Mouse (Mus musculus) heart, embryonic 11.5 days (tissue): ENCODE data around the gene Eif1. TPM values are rescaled to one million over a fixed set of nuclear protein-coding genes. Genes with fewer than 3 reads are reported as not detected.

Source experiments
- ATAC-seq: fragments of 200-750 bp; cut with Nextera tagmentation; replicated peaks from 2 replicates; pipeline ENCODE4 v1.8.0; 2017; ENCODE audit warnings: moderate library complexity; ENCODE audit not compliant: insufficient number of reproducible peaks, low FRiP score, low TSS enrichment
- H3K27ac ChIP-seq: fragments of 300-500 bp; sonication (generic); 2 replicates; pipeline ENCODE4 v1.5.1; 2014; ENCODE audit warnings: mild to moderate bottlenecking, low read depth, low read length
- H3K27me3 ChIP-seq: fragments of 300-500 bp; sonication (generic); 2 replicates; pipeline ENCODE4 v1.6.1; 2014; ENCODE audit warnings: mild to moderate bottlenecking, low read length, mixed read lengths; ENCODE audit not compliant: control insufficient read depth, insufficient read depth
- H3K36me3 ChIP-seq: fragments of 300-500 bp; sonication (generic); 2 replicates; pipeline ENCODE4 v1.6.1; 2014; ENCODE audit warnings: mild to moderate bottlenecking, low read length, moderate library complexity, mixed read lengths; ENCODE audit not compliant: control insufficient read depth, insufficient read depth
- H3K4me1 ChIP-seq: fragments of 300-500 bp; sonication (generic); 2 replicates; pipeline ENCODE4 v1.6.1; 2014; ENCODE audit warnings: low read length; ENCODE audit not compliant: control insufficient read depth, insufficient read depth
- H3K4me2 ChIP-seq: fragments of 300-500 bp; sonication (generic); 2 replicates; pipeline ENCODE4 v1.6.1; 2014; ENCODE audit warnings: mild to moderate bottlenecking, moderate library complexity
- H3K4me3 ChIP-seq: fragments of 300-500 bp; sonication (generic); 2 replicates; pipeline ENCODE4 v1.5.1; 2014; ENCODE audit warnings: low read depth, low read length
- H3K9ac ChIP-seq: fragments of 300-500 bp; sonication (generic); 2 replicates; pipeline ENCODE4 v1.6.1; 2014; ENCODE audit warnings: mild to moderate bottlenecking, low read depth, low read length, moderate library complexity
- H3K9me3 ChIP-seq: fragments of 300-500 bp; sonication (generic); replicated peaks from 2 replicates; pipeline ENCODE4 v1.6.1; 2016; ENCODE audit warnings: low read length; ENCODE audit not compliant: control insufficient read depth
- WGBS: fragments of 180-500 bp; shearing (Covaris S2); extraction: QIAGEN DNeasy Blood & Tissue Kit; methylation state at CpG from one replicate; pipeline ENCODE4 v1.1.7; 2014; ENCODE audit not compliant: insufficient replicate concordance; 5-methylcytosine and 5-hydroxymethylcytosine counted together
- polyA plus RNA-seq: library from polyadenylated mRNA; unstranded; fragments of >200 nt; fragmentation: Nextera tagmentation; extraction: Ambion mirVana; gene quantifications from 2 replicates; pipeline ENCODE4 v1.2.1, GENCODE M21; 2014

The Eif1 gene
- polyA plus RNA-seq, 1 experiment from 2014 or later = 1,756 TPM

DNA sequence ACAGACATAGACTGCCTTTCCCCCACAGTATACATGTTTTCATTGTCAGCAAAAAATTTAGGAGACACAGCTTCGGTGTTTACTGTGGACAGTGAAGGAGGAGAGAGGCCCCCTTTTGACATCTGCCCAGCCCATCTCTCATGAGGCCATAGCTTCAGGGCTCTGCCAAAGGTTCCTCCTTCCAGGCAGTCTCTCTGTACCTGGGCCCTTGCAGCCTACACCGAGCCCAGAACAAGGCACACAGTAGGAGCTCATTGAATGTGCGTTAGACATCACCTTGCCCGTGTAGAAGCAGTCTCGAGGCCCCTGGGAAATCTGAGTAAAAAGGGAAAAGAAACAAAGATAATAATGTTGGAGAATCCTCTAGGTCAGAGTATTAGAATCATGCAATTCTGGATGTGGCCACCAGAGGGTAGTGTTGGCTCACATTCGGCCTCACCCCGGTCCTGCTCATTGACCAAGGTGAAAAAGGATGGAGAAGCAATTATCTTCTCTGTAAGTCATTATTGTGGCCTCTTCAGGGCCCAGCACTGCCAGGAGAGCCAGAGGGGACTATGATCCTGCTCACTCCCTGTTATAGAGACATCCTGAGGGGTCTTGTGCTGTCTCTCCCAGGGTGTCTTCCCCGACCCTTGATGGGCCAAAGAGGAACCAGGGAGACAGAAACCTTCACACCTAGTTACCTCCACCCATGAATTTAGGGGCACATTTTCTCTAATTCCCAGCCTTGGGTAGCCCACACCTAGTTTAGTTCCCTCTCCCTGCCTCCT, 42.7 kb downstream of the Eif1 start:
- H3K4me1 ChIP-seq = no peaks in the 10 kb centered on the region
- H3K4me2 ChIP-seq = no peak overlapping the region
- H3K27ac ChIP-seq = no peak overlapping the region
- H3K9ac ChIP-seq = no peak overlapping the region
- ATAC-seq = peak; percentile 32; the same call in 1 of the 2 replicates
- WGBS = 16% methylated on average over 8 of the region's 8 CpGs
- no peak overlapping the region for H3K4me3 ChIP-seq
- no peaks in the 10 kb centered on the region for H3K9me3 ChIP-seq
- H3K27me3 ChIP-seq = peaks cover 22% of the 10 kb centered on the region
- H3K36me3 ChIP-seq = no peaks in the 10 kb centered on the region

DNA sequence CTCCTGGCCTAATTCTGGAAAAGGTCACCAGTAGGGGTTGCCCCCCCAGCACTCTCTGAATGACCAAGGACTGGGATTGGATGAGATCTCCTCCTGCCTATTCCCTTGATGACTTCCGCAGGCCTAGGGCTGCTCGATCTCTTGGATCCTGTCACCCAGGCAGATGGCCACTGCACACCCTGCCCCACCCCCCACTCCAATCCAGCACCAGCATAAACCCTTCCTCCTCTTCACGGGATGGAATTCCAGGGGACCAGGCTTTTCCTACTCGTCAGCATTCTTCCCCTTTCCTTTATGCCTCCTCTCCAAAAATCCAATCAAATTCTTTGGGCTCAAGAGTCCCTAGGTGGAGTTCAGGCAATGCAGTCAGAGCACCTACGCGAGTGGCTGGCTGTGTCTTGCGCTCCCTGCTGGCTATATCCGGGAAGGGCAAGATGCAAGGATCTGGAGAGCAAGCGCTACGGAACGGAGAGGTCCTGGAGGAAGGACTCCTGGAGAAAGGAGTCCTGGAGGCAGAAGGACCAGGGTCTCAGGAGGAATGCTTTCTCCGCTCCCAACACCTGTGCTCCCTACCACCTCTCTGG, 43.4 kb downstream of the Eif1 start:
- peak; percentile 50; the same call in 1 of the 2 replicates for ATAC-seq
- H3K9ac ChIP-seq = no peak overlapping the region
- WGBS = 17% methylated on average over 12 of the region's 12 CpGs
- no peaks in the 10 kb centered on the region for H3K36me3 ChIP-seq
- H3K4me2 ChIP-seq = no peak overlapping the region
- H3K4me1 ChIP-seq = no peaks in the 10 kb centered on the region
- H3K9me3 ChIP-seq = no peaks in the 10 kb centered on the region
- H3K27me3 ChIP-seq = peaks cover 18% of the 10 kb centered on the region
- no peak overlapping the region for H3K4me3 ChIP-seq
- H3K27ac ChIP-seq = no peak overlapping the region

DNA sequence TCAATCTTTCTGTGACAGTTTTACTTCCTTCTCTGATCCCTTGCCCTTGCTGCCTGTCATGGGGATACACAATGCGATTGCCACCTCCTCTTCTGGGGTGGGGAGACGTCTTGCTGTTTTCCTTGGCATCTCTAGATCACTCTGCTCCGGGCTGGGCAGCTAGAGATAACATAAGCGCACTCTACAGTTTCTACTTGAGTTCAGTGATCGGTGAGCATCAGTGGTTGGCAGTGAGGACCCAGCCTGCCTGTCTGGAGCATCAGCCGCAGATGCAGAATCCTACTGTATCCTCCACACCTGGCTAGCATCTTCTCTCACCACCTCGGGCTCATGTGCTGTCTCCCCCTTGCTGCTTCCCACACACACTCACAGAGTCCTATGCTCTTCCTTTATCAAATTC, 49.5 kb downstream of the Eif1 start:
- H3K9me3 ChIP-seq = no peaks in the 10 kb centered on the region
- H3K4me3 ChIP-seq = no peak overlapping the region
- H3K27me3 ChIP-seq = no peaks in the 10 kb centered on the region; the same call in 1 of the 2 replicates
- peak overlapping the region; percentile 30; the same call in 1 of the 2 replicates for H3K9ac ChIP-seq
- 60% methylated on average over 7 of the region's 7 CpGs for WGBS
- ATAC-seq = no peak
- H3K36me3 ChIP-seq = peaks cover 16% of the 10 kb centered on the region
- no peak overlapping the region for H3K4me2 ChIP-seq
- no peak overlapping the region for H3K27ac ChIP-seq
- H3K4me1 ChIP-seq = no peaks in the 10 kb centered on the region

DNA sequence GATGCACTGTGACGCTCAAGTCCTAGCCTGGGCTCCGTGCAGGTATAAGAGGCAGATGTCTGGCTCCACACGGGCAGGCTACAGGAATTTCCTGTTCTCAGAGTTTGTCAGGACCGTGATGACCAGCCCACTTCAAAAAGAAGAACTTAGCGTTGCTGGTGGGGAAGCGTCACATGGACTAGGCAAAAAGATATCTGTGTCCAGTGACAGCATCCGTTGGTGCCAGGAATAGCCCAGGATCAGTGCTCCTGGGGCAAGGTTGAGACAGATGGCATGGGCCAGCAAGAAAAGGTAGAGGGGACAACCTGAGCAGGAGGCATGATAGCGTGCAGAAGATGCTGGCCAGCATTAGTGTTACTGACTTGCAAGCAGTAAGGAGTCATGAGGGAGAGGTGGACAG, 50.1 kb downstream of the Eif1 start:
- H3K36me3 ChIP-seq = peaks cover 20% of the 10 kb centered on the region
- 57% methylated on average over 8 of the region's 8 CpGs for WGBS

More for the DNA sequence above, 50.1 kb downstream of the Eif1 start:
- no peak overlapping the region for H3K4me2 ChIP-seq
- H3K4me3 ChIP-seq = no peak overlapping the region
- H3K27ac ChIP-seq = no peak overlapping the region
- H3K4me1 ChIP-seq = no peaks in the 10 kb centered on the region
- no peaks in the 10 kb centered on the region for H3K27me3 ChIP-seq
- H3K9me3 ChIP-seq = no peaks in the 10 kb centered on the region
- no peak for ATAC-seq
- no peak overlapping the region for H3K9ac ChIP-seq

Other genes with a start within 250 kb of the Eif1 start
- gene Krt32, start 231.7 kb upstream of the Eif1 start, polyA plus RNA-seq = not detected in 2 replicates
- not detected in 2 replicates for gene Krt35, start 223.6 kb upstream of the Eif1 start, polyA plus RNA-seq
- gene Krt36, start 214.3 kb upstream of the Eif1 start, polyA plus RNA-seq = not detected in 2 replicates
- gene Krt13, start 198.3 kb upstream of the Eif1 start, polyA plus RNA-seq = not detected in 2 replicates
- gene Krt15, start 184.0 kb upstream of the Eif1 start, polyA plus RNA-seq = 0.17 and 0.24 TPM in 2 replicates
- gene Krt19, start 171.2 kb upstream of the Eif1 start, polyA plus RNA-seq = 48.4 and 69.2 TPM in 2 replicates
- not detected in 2 replicates for gene Krt9, start 126.6 kb upstream of the Eif1 start, polyA plus RNA-seq
- gene Krt14, start 112.3 kb upstream of the Eif1 start, polyA plus RNA-seq = 1.4 and 1.7 TPM in 2 replicates
- not detected in 2 replicates for gene Krt16, start 71.0 kb upstream of the Eif1 start, polyA plus RNA-seq
- gene Krt17, start 58.9 kb upstream of the Eif1 start, polyA plus RNA-seq = 0.14 and 0.82 TPM in 2 replicates
- 0.20 TPM in 1 of 2 replicates, not detected in the other for gene Krt42, start 50.0 kb upstream of the Eif1 start, polyA plus RNA-seq
- not detected in 2 replicates for gene Gast, start 14.5 kb downstream of the Eif1 start, polyA plus RNA-seq
- gene Hap1, start 36.2 kb downstream of the Eif1 start, polyA plus RNA-seq = 3.0 and 3.4 TPM in 2 replicates
- gene Jup, start 77.9 kb downstream of the Eif1 start, polyA plus RNA-seq = 72.2 and 80.6 TPM in 2 replicates
- 67.2 and 70.6 TPM in 2 replicates for gene P3h4, start 95.0 kb downstream of the Eif1 start, polyA plus RNA-seq
- gene Fkbp10, start 95.8 kb downstream of the Eif1 start, polyA plus RNA-seq = 89.3 and 107 TPM in 2 replicates
- gene Nt5c3b, start 121.9 kb downstream of the Eif1 start, polyA plus RNA-seq = 98.8 and 111 TPM in 2 replicates
- gene Klhl10, start 122.0 kb downstream of the Eif1 start, polyA plus RNA-seq = 0.28 and 0.83 TPM in 2 replicates
- 8.1 and 8.9 TPM in 2 replicates for gene Klhl11, start 152.9 kb downstream of the Eif1 start, polyA plus RNA-seq
- gene Acly, start 208.1 kb downstream of the Eif1 start, polyA plus RNA-seq = 76.6 and 93.9 TPM in 2 replicates
- gene Ttc25, start 225.7 kb downstream of the Eif1 start, polyA plus RNA-seq = 0.31 and 1.1 TPM in 2 replicates